Mouse (Mus musculus) ZHBTc4 (cell line): ENCODE results near the gene Als2.

ENCODE experiments used
- DNase-seq: peaks from one replicate; pipeline ENCODE4 v3.0.0-alpha.2; 2011; ENCODE audit warnings: low read depth, low spot score

The Als2 gene

GRCm38 (mm10) chr1:59236856-59237441, at the start of gene Als2:
Gene Als2, minus strand, starts transcription at chr1:59237231.
- peak; percentile 98 for DNase-seq

- DNase-seq, result peak; percentile 56
Measured at GRCm38 (mm10) chr1:59286316-59286850, 49.4 kb upstream of the Als2 start.

- DNase-seq, result peak; percentile 10
Measured at GRCm38 (mm10) chr1:59285880-59286279, 48.8 kb upstream of the Als2 start.

- DNase-seq, result no peak
Measured at GRCm38 (mm10) chr1:59272189-59272588, 35.2 kb upstream of the Als2 start.

- no peak for DNase-seq
Measured at GRCm38 (mm10) chr1:59269951-59270689, 33.1 kb upstream of the Als2 start.

- no peak for DNase-seq
Measured at GRCm38 (mm10) chr1:59269466-59269865, 32.4 kb upstream of the Als2 start.

GRCm38 (mm10) chr1:59268931-59269330, 31.9 kb upstream of the Als2 start:
- peak; percentile 23 for DNase-seq

GRCm38 (mm10) chr1:59257736-59258135, 20.7 kb upstream of the Als2 start:
- DNase-seq, result no peak

- DNase-seq, result peak; percentile 65
Measured at GRCm38 (mm10) chr1:59256751-59257231, 19.8 kb upstream of the Als2 start, which contains the start of gene Cdk15. Gene Cdk15, plus strand, starts transcription at chr1:59256906.

GRCm38 (mm10) chr1:59253301-59253909, 16.4 kb upstream of the Als2 start:
- no peak for DNase-seq

- no peak for DNase-seq
Measured at GRCm38 (mm10) chr1:59252762-59253161, 15.7 kb upstream of the Als2 start.

- DNase-seq, result peak; percentile 79
Measured at GRCm38 (mm10) chr1:59247602-59248001, 10.6 kb upstream of the Als2 start.

- peak; percentile 64 for DNase-seq
Measured at GRCm38 (mm10) chr1:59243770-59244169, 6.7 kb upstream of the Als2 start.

GRCm38 (mm10) chr1:59237614-59238211, 682 bp upstream of the Als2 start:
- peak; percentile 80 for DNase-seq

GRCm38 (mm10) chr1:59229187-59229586, 7.8 kb downstream of the Als2 start:
- no peak for DNase-seq

GRCm38 (mm10) chr1:59228552-59228951, 8.5 kb downstream of the Als2 start:
- DNase-seq, result no peak

- no peak for DNase-seq
Measured at GRCm38 (mm10) chr1:59222101-59222825, 14.8 kb downstream of the Als2 start.

GRCm38 (mm10) chr1:59221591-59221990, 15.4 kb downstream of the Als2 start:
- DNase-seq, result no peak

- peak; percentile 69 for DNase-seq
Measured at GRCm38 (mm10) chr1:59220371-59220770, 16.7 kb downstream of the Als2 start.

GRCm38 (mm10) chr1:59215446-59215845, 21.6 kb downstream of the Als2 start:
- no peak for DNase-seq

GRCm38 (mm10) chr1:59212951-59213350, 24.1 kb downstream of the Als2 start:
- DNase-seq, result peak; percentile 59
